Mouse (Mus musculus): ENCODE measurements around the gene Hsdl1. TPM values are rescaled to one million over a fixed set of nuclear protein-coding genes. Genes with fewer than 3 reads are reported as not detected.

Hsdl1 gene
- polyA plus RNA-seq, 1 experiment = 11.0 TPM

DNA sequence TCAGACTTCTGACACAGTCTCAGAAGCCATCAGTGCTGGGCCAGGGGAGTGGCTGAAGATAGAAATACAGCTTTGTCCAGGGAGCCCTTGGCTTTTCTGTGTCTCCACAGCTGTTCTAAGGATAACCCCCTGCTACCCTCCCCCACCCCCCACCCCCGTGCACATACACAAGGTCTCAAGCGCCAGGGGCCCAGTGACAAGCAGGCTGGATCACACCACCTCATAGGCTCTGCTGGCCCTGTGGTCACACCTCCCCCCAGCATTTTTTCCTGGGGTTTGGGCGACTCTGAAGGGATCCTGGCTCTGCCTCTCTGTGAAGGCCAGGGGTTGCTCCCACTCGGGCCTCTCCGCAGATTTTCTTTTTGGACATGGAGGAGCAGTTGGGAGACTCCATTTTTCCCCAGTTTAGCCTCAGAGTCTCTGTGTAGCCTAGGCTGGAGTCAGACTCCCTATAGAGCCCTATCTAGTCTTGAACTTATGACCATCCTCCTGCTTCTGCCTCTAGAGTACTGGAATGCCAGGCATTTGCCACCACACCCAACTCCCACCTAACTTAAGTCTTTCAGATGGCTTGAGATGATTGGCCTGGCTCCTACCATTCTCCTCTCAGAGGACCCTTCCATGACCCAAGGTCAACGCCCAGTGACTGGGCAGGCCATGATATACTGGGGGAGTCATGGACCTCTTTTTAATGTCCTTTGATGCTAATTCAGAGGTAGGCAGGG is 45.3 kb upstream of the Hsdl1 start:
- no peaks in the 10 kb centered on the region for H3K79me3 ChIP-seq (ENCODE audit: low read depth)
- peaks cover 86% of the 10 kb centered on the region for H3K27me3 ChIP-seq (ENCODE audit: control insufficient read depth, insufficient read depth, insufficient read length)
- H3K4me3 ChIP-seq (ENCODE audit: insufficient read depth, poor library complexity, severe bottlenecking) = no peak overlapping the region
- TF ChIP-seq CTCF (IDR thresholded peaks at IDR 0.05; ENCODE audit: control insufficient read depth, insufficient read depth, insufficient read length) (no peak), USF1 (IDR thresholded peaks at IDR 0.05; ENCODE audit: low read depth) (no peak), MYOD1 (IDR thresholded peaks at IDR 0.05; ENCODE audit: control insufficient read depth, insufficient read length, low read depth) (no peak), FOSL1 (IDR thresholded peaks at IDR 0.05; ENCODE audit: insufficient read depth, low read length, poor library complexity, severe bottlenecking) (no peak), MYOG (IDR thresholded peaks at IDR 0.05; ENCODE audit: control insufficient read depth, extremely low read depth, insufficient read length) (no peak), CEBPB (IDR thresholded peaks at IDR 0.05; ENCODE audit: low read depth) (no peak), MAX (IDR thresholded peaks at IDR 0.05) (no peak)
- H3ac ChIP-seq (ENCODE audit: control insufficient read depth, insufficient read length, low read depth) = no peak overlapping the region
- no peaks in the 10 kb centered on the region for H3K79me2 ChIP-seq (ENCODE audit: control insufficient read depth, insufficient read depth)
- no peaks in the 10 kb centered on the region for H3K36me3 ChIP-seq (ENCODE audit: control insufficient read depth, insufficient read depth)

DNA sequence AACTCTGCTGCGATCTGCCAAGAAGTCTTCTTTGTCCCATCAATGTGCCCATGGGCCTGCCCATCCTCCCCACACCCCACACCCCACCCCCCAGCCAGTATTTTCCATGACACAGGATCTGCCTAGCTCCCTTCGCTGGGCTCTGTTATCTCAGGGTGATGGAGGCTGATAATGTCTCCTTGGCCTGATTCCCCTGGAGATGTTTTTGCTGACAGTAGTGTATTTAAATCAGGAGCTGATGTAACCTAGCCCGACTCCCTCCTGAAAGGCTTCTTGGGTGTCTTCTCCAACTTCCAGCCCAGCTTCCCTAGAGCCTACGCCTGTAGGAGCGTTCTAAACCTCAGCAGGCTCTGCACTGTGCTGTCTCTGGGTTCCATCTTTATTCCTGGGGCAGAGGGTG is 43.9 kb upstream of the Hsdl1 start:
- H3K79me3 ChIP-seq (ENCODE audit: low read depth) = no peaks in the 10 kb centered on the region
- TF ChIP-seq FOSL1 (IDR thresholded peaks at IDR 0.05; ENCODE audit: insufficient read depth, low read length, poor library complexity, severe bottlenecking) (no peak), MYOG (IDR thresholded peaks at IDR 0.05; ENCODE audit: control insufficient read depth, extremely low read depth, insufficient read length) (no peak), CTCF (IDR thresholded peaks at IDR 0.05; ENCODE audit: control insufficient read depth, insufficient read depth, insufficient read length) (no peak), MYOD1 (IDR thresholded peaks at IDR 0.05; ENCODE audit: control insufficient read depth, insufficient read length, low read depth) (no peak), MAX (IDR thresholded peaks at IDR 0.05) (no peak), CEBPB (IDR thresholded peaks at IDR 0.05; ENCODE audit: low read depth) (no peak), USF1 (IDR thresholded peaks at IDR 0.05; ENCODE audit: low read depth) (no peak)
- H3K4me3 ChIP-seq (ENCODE audit: insufficient read depth, poor library complexity, severe bottlenecking) = no peak overlapping the region
- no peak overlapping the region for H3ac ChIP-seq (ENCODE audit: control insufficient read depth, insufficient read length, low read depth)
- peaks cover 86% of the 10 kb centered on the region for H3K27me3 ChIP-seq (ENCODE audit: control insufficient read depth, insufficient read depth, insufficient read length)
- no peaks in the 10 kb centered on the region for H3K36me3 ChIP-seq (ENCODE audit: control insufficient read depth, insufficient read depth)
- H3K79me2 ChIP-seq (ENCODE audit: control insufficient read depth, insufficient read depth) = no peaks in the 10 kb centered on the region

DNA sequence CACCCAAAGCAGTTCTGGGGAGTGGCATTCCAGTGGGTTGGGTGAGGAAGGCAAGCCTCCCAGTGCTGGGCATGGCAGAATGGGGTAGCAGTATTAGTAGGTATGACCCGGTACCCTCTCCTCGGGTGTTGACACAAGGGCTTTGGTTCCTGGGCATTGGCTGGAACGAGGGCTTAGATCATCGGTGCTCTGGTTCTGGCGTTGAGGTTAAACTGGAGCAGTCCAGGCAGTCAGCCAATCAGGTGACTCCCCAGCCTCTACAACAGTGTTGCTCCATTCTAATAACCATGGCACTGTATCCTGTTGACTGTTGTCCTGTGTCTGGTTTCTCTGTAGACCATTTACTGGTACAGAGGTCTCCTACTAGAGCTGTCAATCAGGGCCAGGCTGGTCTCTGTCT is 42.6 kb upstream of the Hsdl1 start:
- H3ac ChIP-seq (ENCODE audit: control insufficient read depth, insufficient read length, low read depth) = no peak overlapping the region
- H3K36me3 ChIP-seq (ENCODE audit: control insufficient read depth, insufficient read depth) = no peaks in the 10 kb centered on the region
- H3K27me3 ChIP-seq (ENCODE audit: control insufficient read depth, insufficient read depth, insufficient read length) = peaks cover 86% of the 10 kb centered on the region
- no peak overlapping the region for H3K4me3 ChIP-seq (ENCODE audit: insufficient read depth, poor library complexity, severe bottlenecking)
- H3K79me2 ChIP-seq (ENCODE audit: control insufficient read depth, insufficient read depth) = no peaks in the 10 kb centered on the region
- TF ChIP-seq FOSL1 (IDR thresholded peaks at IDR 0.05; ENCODE audit: insufficient read depth, low read length, poor library complexity, severe bottlenecking) (no peak), USF1 (IDR thresholded peaks at IDR 0.05; ENCODE audit: low read depth) (no peak), MAX (IDR thresholded peaks at IDR 0.05) (no peak), CEBPB (IDR thresholded peaks at IDR 0.05; ENCODE audit: low read depth) (no peak), MYOD1 (IDR thresholded peaks at IDR 0.05; ENCODE audit: control insufficient read depth, insufficient read length, low read depth) (no peak), CTCF (IDR thresholded peaks at IDR 0.05; ENCODE audit: control insufficient read depth, insufficient read depth, insufficient read length) (no peak), MYOG (IDR thresholded peaks at IDR 0.05; ENCODE audit: control insufficient read depth, extremely low read depth, insufficient read length) (no peak)
- no peaks in the 10 kb centered on the region for H3K79me3 ChIP-seq (ENCODE audit: low read depth)

DNA sequence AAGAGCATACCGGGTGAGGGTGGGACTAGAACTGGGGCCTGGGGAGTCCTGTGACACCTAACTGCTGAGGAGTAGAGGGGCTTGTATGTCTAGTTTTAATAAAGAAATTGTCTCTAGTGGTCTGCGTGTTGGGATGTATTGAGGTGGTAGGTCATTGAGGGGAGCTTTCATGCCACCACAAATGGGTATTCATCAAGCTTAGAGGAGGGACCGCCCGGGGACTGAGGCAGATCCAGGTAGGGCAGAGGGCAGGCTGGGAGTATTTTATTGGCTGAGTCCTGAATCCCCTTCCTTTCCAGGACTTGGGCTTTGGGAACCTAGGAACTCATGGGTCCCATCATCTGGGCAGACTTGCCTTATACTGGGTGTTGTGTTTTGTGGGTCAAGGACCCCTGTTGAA is 41.8 kb upstream of the Hsdl1 start:
- Histone ChIP-seq H3K79me2 (ENCODE audit: control insufficient read depth, insufficient read depth) (no peaks in the 10 kb centered on the region), H3ac (ENCODE audit: control insufficient read depth, insufficient read length, low read depth) (no peak overlapping the region), H3K4me3 (ENCODE audit: insufficient read depth, poor library complexity, severe bottlenecking) (no peak overlapping the region), H3K79me3 (ENCODE audit: low read depth) (no peaks in the 10 kb centered on the region), H3K36me3 (ENCODE audit: control insufficient read depth, insufficient read depth) (no peaks in the 10 kb centered on the region), H3K27me3 (ENCODE audit: control insufficient read depth, insufficient read depth, insufficient read length) (peaks cover 82% of the 10 kb centered on the region)
- TF ChIP-seq CEBPB (IDR thresholded peaks at IDR 0.05; ENCODE audit: low read depth) (no peak), MYOG (IDR thresholded peaks at IDR 0.05; ENCODE audit: control insufficient read depth, extremely low read depth, insufficient read length) (no peak), USF1 (IDR thresholded peaks at IDR 0.05; ENCODE audit: low read depth) (no peak), CTCF (IDR thresholded peaks at IDR 0.05; ENCODE audit: control insufficient read depth, insufficient read depth, insufficient read length) (no peak), FOSL1 (IDR thresholded peaks at IDR 0.05; ENCODE audit: insufficient read depth, low read length, poor library complexity, severe bottlenecking) (no peak), MYOD1 (IDR thresholded peaks at IDR 0.05; ENCODE audit: control insufficient read depth, insufficient read length, low read depth) (no peak), MAX (IDR thresholded peaks at IDR 0.05) (no peak)

DNA sequence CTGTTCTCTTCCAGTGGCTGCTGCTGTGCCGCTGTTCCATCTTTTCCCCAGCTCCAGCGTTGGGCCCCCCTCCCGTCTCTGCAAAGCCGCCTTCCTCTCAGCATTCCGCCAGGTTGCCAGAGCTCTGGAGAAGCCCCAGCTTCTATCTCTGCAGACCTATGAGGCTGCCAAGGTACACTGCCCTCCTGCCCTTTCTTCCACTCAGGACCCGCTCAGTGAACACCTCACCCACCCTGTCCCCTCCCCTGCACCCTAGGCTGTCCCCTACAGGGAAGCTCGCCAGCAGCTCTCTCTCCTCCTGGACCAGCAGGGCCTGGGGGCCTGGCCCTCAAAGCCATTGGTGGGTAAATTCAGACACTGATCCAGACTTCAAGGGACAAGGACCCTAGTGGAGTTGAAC is 41.4 kb upstream of the Hsdl1 start:
- peaks cover 78% of the 10 kb centered on the region for H3K27me3 ChIP-seq (ENCODE audit: control insufficient read depth, insufficient read depth, insufficient read length)

More for the DNA sequence above, 41.4 kb upstream of the Hsdl1 start:
- H3K79me3 ChIP-seq (ENCODE audit: low read depth) = no peaks in the 10 kb centered on the region
- TF ChIP-seq USF1 (IDR thresholded peaks at IDR 0.05; ENCODE audit: low read depth) = no peak
- TF ChIP-seq MYOD1 (IDR thresholded peaks at IDR 0.05; ENCODE audit: control insufficient read depth, insufficient read length, low read depth) = no peak
- TF ChIP-seq CEBPB (IDR thresholded peaks at IDR 0.05; ENCODE audit: low read depth) = no peak
- TF ChIP-seq MAX (IDR thresholded peaks at IDR 0.05) = no peak
- no peak for TF ChIP-seq CTCF (IDR thresholded peaks at IDR 0.05; ENCODE audit: control insufficient read depth, insufficient read depth, insufficient read length)
- TF ChIP-seq FOSL1 (IDR thresholded peaks at IDR 0.05; ENCODE audit: insufficient read depth, low read length, poor library complexity, severe bottlenecking) = no peak
- TF ChIP-seq MYOG (IDR thresholded peaks at IDR 0.05; ENCODE audit: control insufficient read depth, extremely low read depth, insufficient read length) = no peak
- no peaks in the 10 kb centered on the region for H3K36me3 ChIP-seq (ENCODE audit: control insufficient read depth, insufficient read depth)
- no peak overlapping the region for H3ac ChIP-seq (ENCODE audit: control insufficient read depth, insufficient read length, low read depth)
- H3K79me2 ChIP-seq (ENCODE audit: control insufficient read depth, insufficient read depth) = no peaks in the 10 kb centered on the region
- H3K4me3 ChIP-seq (ENCODE audit: insufficient read depth, poor library complexity, severe bottlenecking) = no peak overlapping the region
